Mouse (Mus musculus) midbrain, embryonic 15.5 days (tissue): ENCODE results near the gene Gpr19. TPM values are rescaled to one million over a fixed set of nuclear protein-coding genes. Genes with fewer than 3 reads are reported as not detected.

Source experiments
- ATAC-seq: fragments of 200-750 bp; cut with Nextera tagmentation; replicated peaks from 2 replicates; pipeline ENCODE4 v1.8.0; 2017; ENCODE audit warnings: moderate TSS enrichment
- H3K27ac ChIP-seq: fragments of 300-500 bp; sonication (generic); 2 replicates; pipeline ENCODE4 v1.5.1; 2015; ENCODE audit warnings: mild to moderate bottlenecking, inconsistent platforms
- H3K27me3 ChIP-seq: fragments of 300-500 bp; sonication (generic); replicated peaks from 2 replicates; pipeline ENCODE4 v1.6.1; 2015; ENCODE audit warnings: inconsistent platforms
- H3K36me3 ChIP-seq: fragments of 300-500 bp; sonication (generic); replicated peaks from 2 replicates; pipeline ENCODE4 v1.6.1; 2015; ENCODE audit warnings: inconsistent platforms
- H3K4me1 ChIP-seq: fragments of 300-500 bp; sonication (generic); 2 replicates; pipeline ENCODE4 v1.6.1; 2015; ENCODE audit warnings: inconsistent platforms
- H3K4me2 ChIP-seq: fragments of 300-500 bp; sonication (generic); 2 replicates; pipeline ENCODE4 v1.6.1; 2015; ENCODE audit warnings: inconsistent platforms, mild to moderate bottlenecking, moderate library complexity
- H3K4me3 ChIP-seq: fragments of 300-500 bp; sonication (generic); 2 replicates; pipeline ENCODE4 v1.5.1; 2015; ENCODE audit warnings: mild to moderate bottlenecking, inconsistent platforms
- H3K9ac ChIP-seq: fragments of 300-500 bp; sonication (generic); 2 replicates; pipeline ENCODE4 v1.6.1; 2015; ENCODE audit warnings: mild to moderate bottlenecking, inconsistent platforms
- H3K9me3 ChIP-seq: fragments of 300-500 bp; sonication (generic); 2 replicates; pipeline ENCODE4 v1.6.1; 2016; ENCODE audit warnings: inconsistent platforms
- WGBS: fragments of 180-500 bp; shearing (Covaris S2); methylation state at CpG from one replicate; pipeline ENCODE4 v1.1.7; 2015; ENCODE audit warnings: mixed read lengths; 5-methylcytosine and 5-hydroxymethylcytosine counted together
- polyA plus RNA-seq: library from polyadenylated mRNA; unstranded; fragments of >200 nt; fragmentation: Nextera tagmentation; extraction: Ambion mirVana; gene quantifications from 2 replicates; pipeline ENCODE4 v1.2.1, GENCODE M21; 2015

The Gpr19 gene
- polyA plus RNA-seq, 1 experiment from 2014 or later = 44.0 TPM

DNA sequence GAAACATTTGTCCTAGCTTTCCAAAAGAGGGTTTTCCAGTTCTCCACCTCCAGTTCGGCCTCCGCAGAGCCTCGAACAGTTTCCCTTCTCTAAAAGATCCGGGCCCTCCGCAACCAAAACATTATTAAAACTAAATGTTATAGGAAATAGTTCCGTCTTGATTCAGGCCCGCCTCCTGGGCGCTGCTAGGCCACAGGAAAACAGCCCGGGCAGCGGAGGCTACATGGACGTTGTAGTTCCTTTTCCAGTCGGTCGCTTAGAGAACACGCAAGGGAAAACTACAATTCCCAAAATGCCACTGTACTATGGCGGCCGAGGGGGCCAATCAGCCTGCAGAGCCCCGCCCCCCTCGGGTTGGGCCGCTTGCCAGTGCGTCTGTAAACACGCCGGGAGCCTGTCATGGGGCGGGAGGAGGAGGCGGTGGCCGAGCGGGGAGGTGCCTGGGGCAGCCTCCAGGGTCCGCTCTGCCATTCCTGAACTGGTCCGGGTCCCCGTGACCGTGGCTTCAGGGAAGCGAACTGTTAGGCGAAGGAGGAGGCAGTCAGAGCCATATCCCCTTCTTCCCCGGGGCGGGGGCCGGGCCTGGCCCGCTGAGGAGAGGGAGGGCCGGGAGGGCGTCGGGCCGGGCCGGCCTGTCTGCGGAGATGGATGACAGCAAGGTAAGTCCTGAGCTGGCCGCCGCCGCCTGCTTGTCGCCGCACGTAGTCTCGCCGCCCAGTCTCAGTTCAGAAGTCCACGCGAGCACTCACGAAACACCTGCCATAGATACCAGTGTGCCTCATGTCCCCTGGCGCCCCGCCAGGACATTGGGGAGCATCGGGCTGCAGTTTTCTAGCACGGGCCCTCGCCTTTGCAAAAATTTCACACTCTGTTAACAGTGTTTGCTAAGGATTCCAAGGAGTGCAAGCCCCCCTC is 68.3 kb downstream of the Gpr19 start, which contains the start of gene Crebl2:
TSS of gene Crebl2 (plus strand) at position 369 of the 915 bp plus-strand sequence.
- Histone ChIP-seq H3K27ac (peak within 1 kb of the TSS; percentile 90), H3K36me3 (no peaks in the 10 kb centered on the region), H3K9ac (peak within 1 kb of the TSS; percentile 68), H3K4me3 (peak within 1 kb of the TSS; percentile 83), H3K27me3 (no peaks in the 10 kb centered on the region), H3K9me3 (no peaks in the 10 kb centered on the region), H3K4me1 (peaks cover 16% of the 10 kb centered on the region), H3K4me2 (peak within 1 kb of the TSS; percentile 86)
- peak; percentile 98 for ATAC-seq
- WGBS = under 1% methylated on average over 57 of the region's 58 CpGs

DNA sequence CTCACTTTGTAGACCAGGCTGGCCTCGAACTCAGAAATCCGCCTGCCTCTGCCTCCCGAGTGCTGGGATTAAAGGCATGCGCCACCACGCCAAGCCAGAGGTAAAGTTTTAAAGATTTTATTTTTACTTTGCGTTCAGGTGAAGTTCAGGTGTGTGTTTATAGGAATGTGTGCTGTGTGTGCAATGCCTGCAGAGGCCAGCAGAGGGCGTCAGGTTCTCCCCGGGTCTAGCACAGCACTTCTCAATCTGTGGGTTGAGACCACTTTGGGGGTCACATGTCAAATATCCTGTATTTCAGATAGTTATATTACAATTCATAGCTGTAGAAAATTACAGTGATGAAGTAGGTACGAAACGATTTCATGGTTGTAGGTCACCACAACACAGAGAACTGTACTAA is 75.5 kb downstream of the Gpr19 start:
- no peak overlapping the region for H3K27ac ChIP-seq
- no peaks in the 10 kb centered on the region for H3K36me3 ChIP-seq
- H3K9ac ChIP-seq = no peak overlapping the region
- no peaks in the 10 kb centered on the region for H3K9me3 ChIP-seq
- no peak overlapping the region for H3K4me3 ChIP-seq
- no peak overlapping the region for H3K4me2 ChIP-seq
- ATAC-seq = no peak
- WGBS = 68% methylated on average over 10 of the region's 10 CpGs
- H3K27me3 ChIP-seq = no peaks in the 10 kb centered on the region
- H3K4me1 ChIP-seq = no peaks in the 10 kb centered on the region

DNA sequence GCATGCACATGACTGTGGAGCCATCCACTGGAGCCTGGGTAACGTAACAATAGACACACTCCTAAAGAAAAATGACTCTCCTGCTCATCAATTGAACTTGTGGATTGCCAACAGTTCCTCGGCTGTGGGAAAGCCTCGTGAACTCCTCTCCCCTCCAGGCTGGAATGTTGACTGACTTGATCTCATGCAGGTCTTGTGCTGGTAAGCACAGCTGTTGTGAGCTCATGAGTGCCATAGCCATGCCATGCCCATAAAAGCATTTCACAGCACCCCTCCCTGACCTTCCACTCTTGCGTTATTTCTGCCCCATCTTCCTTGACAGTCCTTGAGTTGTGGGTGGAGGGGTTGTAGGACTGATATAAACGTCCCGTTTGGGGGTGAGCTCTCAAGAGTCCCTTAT is 78.0 kb downstream of the Gpr19 start:
- no peaks in the 10 kb centered on the region for H3K27me3 ChIP-seq
- no peaks in the 10 kb centered on the region for H3K36me3 ChIP-seq
- no peak overlapping the region for H3K9ac ChIP-seq
- no peaks in the 10 kb centered on the region for H3K4me1 ChIP-seq
- no peaks in the 10 kb centered on the region for H3K9me3 ChIP-seq
- ATAC-seq = no peak
- no peak overlapping the region for H3K4me3 ChIP-seq
- no peak overlapping the region for H3K4me2 ChIP-seq
- 65% methylated on average over 6 of the region's 6 CpGs for WGBS
- no peak overlapping the region for H3K27ac ChIP-seq

DNA sequence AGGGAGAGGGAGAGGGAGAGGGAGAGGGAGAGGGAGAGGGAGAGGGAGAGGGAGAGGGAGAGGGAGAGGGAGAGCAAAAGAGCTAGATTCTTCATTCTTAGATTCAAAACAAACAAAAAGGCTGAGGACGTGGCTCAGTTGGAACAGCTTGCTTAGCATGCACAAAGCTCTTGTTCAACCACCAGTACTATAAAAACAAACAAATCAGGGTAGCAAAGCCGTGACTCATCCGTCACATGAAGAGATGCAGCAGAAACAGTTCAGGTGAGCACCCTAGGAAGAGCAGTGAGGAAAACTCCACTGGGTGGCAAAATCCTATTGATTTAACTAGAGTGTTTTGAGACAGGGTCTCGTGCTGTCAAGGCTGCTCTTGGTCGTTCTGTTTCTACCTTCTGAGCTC is 78.6 kb downstream of the Gpr19 start:
- Histone ChIP-seq H3K36me3 (no peaks in the 10 kb centered on the region), H3K4me2 (no peak overlapping the region), H3K9me3 (no peaks in the 10 kb centered on the region), H3K4me1 (no peaks in the 10 kb centered on the region), H3K27ac (no peak overlapping the region), H3K9ac (no peak overlapping the region), H3K27me3 (no peaks in the 10 kb centered on the region), H3K4me3 (no peak overlapping the region)
- ATAC-seq = no peak
- WGBS = 59% methylated on average over 5 of the region's 5 CpGs

Other genes starting within 250 kb of the Gpr19 start
- gene Dusp16, start 106.0 kb downstream of the Gpr19 start, polyA plus RNA-seq = 4.4 and 5.4 TPM in 2 replicates
- gene Crebl2, start 68.4 kb downstream of the Gpr19 start, polyA plus RNA-seq = 4.6 and 5.6 TPM in 2 replicates
- gene Cdkn1b, start 21.8 kb upstream of the Gpr19 start, polyA plus RNA-seq = 24.4 and 25.3 TPM in 2 replicates
- 3.9 and 4.4 TPM in 2 replicates for gene Apold1, start 83.1 kb upstream of the Gpr19 start, polyA plus RNA-seq
- 76.2 and 77.9 TPM in 2 replicates for gene Ddx47, start 113.0 kb upstream of the Gpr19 start, polyA plus RNA-seq
- 0.40 and 0.65 TPM in 2 replicates for gene Gprc5a, start 167.1 kb upstream of the Gpr19 start, polyA plus RNA-seq
- gene Gprc5d, start 219.7 kb upstream of the Gpr19 start, polyA plus RNA-seq = not detected in 2 replicates